Mouse (Mus musculus): Measurements from ENCODE around the gene 1810065E05Rik. TPM values are rescaled to one million over a fixed set of nuclear protein-coding genes. Genes with fewer than 3 reads are reported as not detected.

Gene 1810065E05Rik
- polyA plus RNA-seq, 1 experiment from 2014 or later, result 0.20 TPM

GRCm38 (mm10) chr11:58418336-58418735 is 2.6 kb upstream of the 1810065E05Rik start:
- peaks cover 6% of the 10 kb centered on the region; the same call in 1 of the 2 replicates for H3K4me1 ChIP-seq (ENCODE audit: control insufficient read depth, insufficient read depth, low read length)
- WGBS, result 53% methylated on average over 3 of the region's 3 CpGs
- no peak overlapping the region for H3K27ac ChIP-seq (ENCODE audit: low read length)
- no peaks in the 10 kb centered on the region for H3K9me3 ChIP-seq (ENCODE audit: control insufficient read depth, low read length)
- H3K4me2 ChIP-seq (ENCODE audit: low read depth, low read length), result no peak overlapping the region
- no peak for ATAC-seq
- H3K9ac ChIP-seq (ENCODE audit: low read depth, low read length), result no peak overlapping the region
- peaks cover 16% of the 10 kb centered on the region for H3K27me3 ChIP-seq (replicated peaks; ENCODE audit: control insufficient read depth, insufficient read depth, low read length)
- no peaks in the 10 kb centered on the region for H3K36me3 ChIP-seq (ENCODE audit: control insufficient read depth, insufficient read depth, low read length)
- H3K4me3 ChIP-seq (ENCODE audit: low read length), result no peak overlapping the region

GRCm38 (mm10) chr11:58432259-58432658 is 11.3 kb downstream of the 1810065E05Rik start, which contains the start of gene Gm12253:
Gene Gm12253, plus strand, starts transcription at chr11:58432559.
- H3K27ac ChIP-seq (ENCODE audit: low read length), result no peak within 1 kb of the TSS
- H3K27me3 ChIP-seq (replicated peaks; ENCODE audit: control insufficient read depth, insufficient read depth, low read length), result peaks cover 3% of the 10 kb centered on the region; the same call in 1 of the 2 replicates
- H3K4me1 ChIP-seq (ENCODE audit: control insufficient read depth, insufficient read depth, low read length), result no peaks in the 10 kb centered on the region
- H3K9ac ChIP-seq (ENCODE audit: low read depth, low read length), result no peak within 1 kb of the TSS
- H3K4me2 ChIP-seq (ENCODE audit: low read depth, low read length), result no peak within 1 kb of the TSS
- no peak for ATAC-seq
- no peaks in the 10 kb centered on the region for H3K9me3 ChIP-seq (ENCODE audit: control insufficient read depth, low read length)
- no peaks in the 10 kb centered on the region for H3K36me3 ChIP-seq (ENCODE audit: control insufficient read depth, insufficient read depth, low read length)
- no peak within 1 kb of the TSS for H3K4me3 ChIP-seq (ENCODE audit: low read length)
- WGBS, result 88% methylated on average over 3 of the region's 3 CpGs

- no peak overlapping the region for H3K27ac ChIP-seq (ENCODE audit: low read length)
- no peak overlapping the region for H3K9ac ChIP-seq (ENCODE audit: low read depth, low read length)
- no peak overlapping the region for H3K4me2 ChIP-seq (ENCODE audit: low read depth, low read length)
- H3K9me3 ChIP-seq (ENCODE audit: control insufficient read depth, low read length), result no peaks in the 10 kb centered on the region
- H3K4me3 ChIP-seq (ENCODE audit: low read length), result no peak overlapping the region
- no peak for ATAC-seq
- H3K36me3 ChIP-seq (ENCODE audit: control insufficient read depth, insufficient read depth, low read length), result no peaks in the 10 kb centered on the region
- no peaks in the 10 kb centered on the region for H3K4me1 ChIP-seq (ENCODE audit: control insufficient read depth, insufficient read depth, low read length)
- WGBS, result 19% methylated on average over 5 of the region's 5 CpGs
- no peaks in the 10 kb centered on the region for H3K27me3 ChIP-seq (replicated peaks; ENCODE audit: control insufficient read depth, insufficient read depth, low read length)
Observed at GRCm38 (mm10) chr11:58437866-58438265, 17.0 kb downstream of the 1810065E05Rik start.

GRCm38 (mm10) chr11:58452759-58453158 is 31.8 kb downstream of the 1810065E05Rik start, which contains the start of gene Lypd9:
Gene Lypd9, minus strand, starts transcription at chr11:58452923.
- 94% methylated on average over 9 of the region's 9 CpGs for WGBS
- H3K27me3 ChIP-seq (replicated peaks; ENCODE audit: control insufficient read depth, insufficient read depth, low read length), result no peaks in the 10 kb centered on the region
- H3K4me3 ChIP-seq (ENCODE audit: low read length), result no peak within 1 kb of the TSS
- no peaks in the 10 kb centered on the region for H3K4me1 ChIP-seq (ENCODE audit: control insufficient read depth, insufficient read depth, low read length)
- ATAC-seq, result no peak
- no peak within 1 kb of the TSS for H3K9ac ChIP-seq (ENCODE audit: low read depth, low read length)
- H3K27ac ChIP-seq (ENCODE audit: low read length), result no peak within 1 kb of the TSS
- H3K36me3 ChIP-seq (ENCODE audit: control insufficient read depth, insufficient read depth, low read length), result no peaks in the 10 kb centered on the region
- no peaks in the 10 kb centered on the region for H3K9me3 ChIP-seq (ENCODE audit: control insufficient read depth, low read length)
- H3K4me2 ChIP-seq (ENCODE audit: low read depth, low read length), result no peak within 1 kb of the TSS

- H3K4me3 ChIP-seq (ENCODE audit: low read length), result no peak overlapping the region
- 58% methylated on average over 4 of the region's 4 CpGs for WGBS
Observed at GRCm38 (mm10) chr11:58453592-58453991, 32.7 kb downstream of the 1810065E05Rik start.

GRCm38 (mm10) chr11:58462170-58462569 is 41.3 kb downstream of the 1810065E05Rik start, which contains the start of gene Olfr30:
Gene Olfr30, minus strand, starts transcription at chr11:58462270.
- H3K27me3 ChIP-seq (replicated peaks; ENCODE audit: control insufficient read depth, insufficient read depth, low read length), result 0 out of 2 replicates have a peak, but pooled peaks cover 3% of the 10 kb centered on the region
- no peak for ATAC-seq
- no peak within 1 kb of the TSS for H3K9ac ChIP-seq (ENCODE audit: low read depth, low read length)
- H3K4me2 ChIP-seq (ENCODE audit: low read depth, low read length), result no peak within 1 kb of the TSS
- no peaks in the 10 kb centered on the region for H3K36me3 ChIP-seq (ENCODE audit: control insufficient read depth, insufficient read depth, low read length)
- no peak within 1 kb of the TSS for H3K27ac ChIP-seq (ENCODE audit: low read length)
- no peaks in the 10 kb centered on the region for H3K4me1 ChIP-seq (ENCODE audit: control insufficient read depth, insufficient read depth, low read length)
- H3K9me3 ChIP-seq (ENCODE audit: control insufficient read depth, low read length), result no peaks in the 10 kb centered on the region
- H3K4me3 ChIP-seq (ENCODE audit: low read length), result no peak within 1 kb of the TSS

More at GRCm38 (mm10) chr11:58453592-58453991, 32.7 kb downstream of the 1810065E05Rik start:
- no peaks in the 10 kb centered on the region for H3K4me1 ChIP-seq (ENCODE audit: control insufficient read depth, insufficient read depth, low read length)
- no peaks in the 10 kb centered on the region for H3K27me3 ChIP-seq (replicated peaks; ENCODE audit: control insufficient read depth, insufficient read depth, low read length)
- H3K36me3 ChIP-seq (ENCODE audit: control insufficient read depth, insufficient read depth, low read length), result no peaks in the 10 kb centered on the region
- no peak overlapping the region for H3K9ac ChIP-seq (ENCODE audit: low read depth, low read length)
- H3K4me2 ChIP-seq (ENCODE audit: low read depth, low read length), result no peak overlapping the region
- H3K9me3 ChIP-seq (ENCODE audit: control insufficient read depth, low read length), result no peaks in the 10 kb centered on the region
- no peak overlapping the region for H3K27ac ChIP-seq (ENCODE audit: low read length)
- ATAC-seq, result no peak

Other genes starting within 250 kb of the 1810065E05Rik start
- 114 and 125 TPM in 2 replicates for gene Mrpl22, start 249.4 kb upstream of the 1810065E05Rik start, polyA plus RNA-seq (2015; fragmentation: Nextera tagmentation; extraction: Ambion mirVana)
- gene Igtp, start 221.6 kb upstream of the 1810065E05Rik start, polyA plus RNA-seq (2015; fragmentation: Nextera tagmentation; extraction: Ambion mirVana), result 4.5 and 4.6 TPM in 2 replicates
- gene Irgm2, start 221.5 kb upstream of the 1810065E05Rik start, polyA plus RNA-seq (2015; fragmentation: Nextera tagmentation; extraction: Ambion mirVana), result 3.6 and 4.3 TPM in 2 replicates
- not detected in 2 replicates for gene 4930438A08Rik, start 146.3 kb upstream of the 1810065E05Rik start, polyA plus RNA-seq (2015; fragmentation: Nextera tagmentation; extraction: Ambion mirVana)
- gene Zfp692, start 114.0 kb upstream of the 1810065E05Rik start, polyA plus RNA-seq (2015; fragmentation: Nextera tagmentation; extraction: Ambion mirVana), result 20.7 and 22.0 TPM in 2 replicates
- 35.4 and 35.5 TPM in 2 replicates for gene Zfp672, start 90.8 kb upstream of the 1810065E05Rik start, polyA plus RNA-seq (2015; fragmentation: Nextera tagmentation; extraction: Ambion mirVana)
- gene Sh3bp5l, start 90.4 kb upstream of the 1810065E05Rik start, polyA plus RNA-seq (2015; fragmentation: Nextera tagmentation; extraction: Ambion mirVana), result 28.3 TPM in 2 replicates
- gene Lypd8, start 42.1 kb upstream of the 1810065E05Rik start, polyA plus RNA-seq (2015; fragmentation: Nextera tagmentation; extraction: Ambion mirVana), result 1,405 and 1,451 TPM in 2 replicates
- gene Gm12253, start 11.4 kb downstream of the 1810065E05Rik start, polyA plus RNA-seq (2015; fragmentation: Nextera tagmentation; extraction: Ambion mirVana), result not detected in 2 replicates
- gene Lypd9, start 31.8 kb downstream of the 1810065E05Rik start, polyA plus RNA-seq (2015; fragmentation: Nextera tagmentation; extraction: Ambion mirVana), result not detected in 2 replicates
- gene Olfr30, start 41.2 kb downstream of the 1810065E05Rik start, polyA plus RNA-seq (2015; fragmentation: Nextera tagmentation; extraction: Ambion mirVana), result not detected in 2 replicates
- not detected in 2 replicates for gene Olfr332, start 71.4 kb downstream of the 1810065E05Rik start, polyA plus RNA-seq (2015; fragmentation: Nextera tagmentation; extraction: Ambion mirVana)
- not detected in 2 replicates for gene Olfr331, start 81.5 kb downstream of the 1810065E05Rik start, polyA plus RNA-seq (2015; fragmentation: Nextera tagmentation; extraction: Ambion mirVana)
- gene Olfr330, start 113.7 kb downstream of the 1810065E05Rik start, polyA plus RNA-seq (2015; fragmentation: Nextera tagmentation; extraction: Ambion mirVana), result not detected in 2 replicates
- not detected in 2 replicates for gene Olfr329-ps, start 125.3 kb downstream of the 1810065E05Rik start, polyA plus RNA-seq (2015; fragmentation: Nextera tagmentation; extraction: Ambion mirVana)
- 0.06 TPM in 1 of 2 replicates, not detected in the other for gene Olfr328, start 134.5 kb downstream of the 1810065E05Rik start, polyA plus RNA-seq (2015; fragmentation: Nextera tagmentation; extraction: Ambion mirVana)
- not detected in 2 replicates for gene Olfr224, start 149.4 kb downstream of the 1810065E05Rik start, polyA plus RNA-seq (2015; fragmentation: Nextera tagmentation; extraction: Ambion mirVana)
- gene Olfr325, start 156.6 kb downstream of the 1810065E05Rik start, polyA plus RNA-seq (2015; fragmentation: Nextera tagmentation; extraction: Ambion mirVana), result not detected in 2 replicates
- not detected in 2 replicates for gene Olfr324, start 174.0 kb downstream of the 1810065E05Rik start, polyA plus RNA-seq (2015; fragmentation: Nextera tagmentation; extraction: Ambion mirVana)
- 0.51 TPM in 1 of 2 replicates, not detected in the other for gene 2210407C18Rik, start 195.0 kb downstream of the 1810065E05Rik start, polyA plus RNA-seq (2015; fragmentation: Nextera tagmentation; extraction: Ambion mirVana)
- gene Olfr323, start 209.4 kb downstream of the 1810065E05Rik start, polyA plus RNA-seq (2015; fragmentation: Nextera tagmentation; extraction: Ambion mirVana), result not detected in 2 replicates
- gene Trim58, start 219.4 kb downstream of the 1810065E05Rik start, polyA plus RNA-seq (2015; fragmentation: Nextera tagmentation; extraction: Ambion mirVana), result 0.12 and 0.27 TPM in 2 replicates
- not detected in 2 replicates for gene Olfr322, start 237.7 kb downstream of the 1810065E05Rik start, polyA plus RNA-seq (2015; fragmentation: Nextera tagmentation; extraction: Ambion mirVana)

Measured in intestine, embryonic 16.5 days (tissue).